ENCODE assay signal across 12 mouse cellular contexts in the genomic region with DNA sequence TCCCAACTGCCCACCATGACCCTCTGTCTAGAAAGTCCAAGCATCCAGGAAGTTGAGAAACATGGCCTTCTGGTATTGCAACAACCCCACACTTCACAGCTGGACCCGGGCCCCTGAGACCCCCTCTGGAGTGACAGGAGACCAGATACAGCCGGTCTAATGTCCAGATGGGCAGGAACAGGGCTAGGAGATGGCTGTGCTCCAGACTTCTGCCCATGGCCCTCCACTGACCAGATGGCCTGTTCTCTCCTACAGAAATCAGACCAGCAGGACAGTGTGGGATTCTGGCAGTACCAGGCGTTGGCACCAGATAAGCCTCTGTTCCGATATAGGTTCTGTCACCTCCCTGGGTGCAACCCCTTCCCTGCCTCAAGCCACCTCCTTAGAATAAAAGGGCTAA. TPM values are rescaled to one million over a fixed set of nuclear protein-coding genes. Genes with fewer than 3 reads are reported as not detected.
DNase-seq lines count a peak whose midpoint lies in the region.
"Had no signal": no experiment of that assay in that cellular context is flagged by ENCODE, and none has a peak within 500 bp of the region (broad histone marks: within the 10 kb centered on the region; RNA-seq: fewer than 3 reads in every experiment).

No protein-coding gene starts in this region.

- peak; percentile 82 for DNase-seq in left cerebral cortex, postnatal 4 days
- no peak for DNase-seq in left cerebral cortex, adult 18-20 months (ENCODE audit: low spot score in 2 of 2)
- peak; percentile 97 for DNase-seq in brain, adult 2 months (ENCODE audit: low read depth, low spot score)
- DNase-seq in cerebellum, adult 9-10 months: peak; percentile 98
- peak; percentile 59 for DNase-seq in lung, postnatal 14 days
- DNase-seq in right cerebral cortex, postnatal 14 days: no peak
- DNase-seq in thymus, postnatal 4 days: no peak
- DNase-seq: adrenal gland, postnatal 36 days; gastrocnemius, adult 2 months; heart, postnatal 36 days had no signal

- intact Hi-C loops in left cerebral cortex, postnatal 4 days (cut with DNase I): no loop called here

RNA-seq across cellular contexts. Expression of a gene that starts 14.6 kb away (rescaled TPM):
- total RNA-seq in left cerebral cortex, postnatal 4 days (2021): 100 to 1,000 TPM in 1 of 2 experiments, 10 to 100 TPM in 1; 89.8 to 101 TPM
- total RNA-seq in left cerebral cortex, adult 18-20 months (2021): 100 to 1,000 TPM; 257 to 300 TPM
- total RNA-seq: heart, postnatal 36 days; megakaryocyte-erythroid progenitor cell, adult 5-6 weeks; MEL had no signal

RNA-seq across cellular contexts. Expression of a gene that starts 16.7 kb away (rescaled TPM):
- 10 to 100 TPM; 10.2 to 12.2 TPM for total RNA-seq in left cerebral cortex, postnatal 4 days (2021)
- total RNA-seq in left cerebral cortex, adult 18-20 months (2021): 1 to 10 TPM; 2.6 to 3.3 TPM
- total RNA-seq: megakaryocyte-erythroid progenitor cell, adult 5-6 weeks; MEL had no signal

RNA-seq across cellular contexts. Expression of a gene that starts 25.7 kb away (rescaled TPM):
- 10 to 100 TPM; 65.1 to 69.8 TPM for total RNA-seq in left cerebral cortex, postnatal 4 days (2021)
- 10 to 100 TPM; 22.9 to 23.9 TPM for total RNA-seq in left cerebral cortex, adult 18-20 months (2021)

RNA-seq across cellular contexts. Expression of a gene that starts 36.4 kb away (rescaled TPM):
- total RNA-seq in left cerebral cortex, postnatal 4 days (2021): 10 to 100 TPM; 33.2 to 34.7 TPM
- total RNA-seq in left cerebral cortex, adult 18-20 months (2021): 10 to 100 TPM; 43.4 to 43.8 TPM

Comparison
In these comparisons a context has a peak if more than half of its experiments do, and no peak if none do; other contexts are left out.
1. DNase-seq: peak in left cerebral cortex, postnatal 4 days (single experiment), brain, adult 2 months (single experiment), cerebellum, adult 9-10 months (single experiment) and lung, postnatal 14 days (single experiment); none in left cerebral cortex, adult 18-20 months (0 of 2), right cerebral cortex, postnatal 14 days (single experiment) and thymus, postnatal 4 days (single experiment).